Mouse (Mus musculus): ENCODE data around the gene Heatr6. TPM values are rescaled to one million over a fixed set of nuclear protein-coding genes. Genes with fewer than 3 reads are reported as not detected.

Heatr6 gene
- polyA plus RNA-seq, 1 experiment from 2014 or later, result 18.1 TPM

GRCm38 (mm10) chr11:83743525-83743924 lies 10.0 kb upstream of the Heatr6 start:
- Histone ChIP-seq H3K27ac (ENCODE audit: low read length) (no peak overlapping the region), H3K4me3 (ENCODE audit: low read length) (no peak overlapping the region), H3K36me3 (ENCODE audit: control insufficient read depth, insufficient read depth, low read length) (no peaks in the 10 kb centered on the region), H3K9ac (ENCODE audit: low read depth, low read length) (no peak overlapping the region), H3K4me2 (ENCODE audit: low read depth, low read length) (no peak overlapping the region), H3K4me1 (ENCODE audit: control insufficient read depth, insufficient read depth, low read length) (no peaks in the 10 kb centered on the region), H3K27me3 (replicated peaks; ENCODE audit: control insufficient read depth, insufficient read depth, low read length) (no peaks in the 10 kb centered on the region), H3K9me3 (ENCODE audit: control insufficient read depth, low read length) (no peaks in the 10 kb centered on the region)
- WGBS, result 80% methylated on average over 3 of the region's 3 CpGs
- no peak for ATAC-seq

GRCm38 (mm10) chr11:83746152-83746551 lies 7.3 kb upstream of the Heatr6 start:
- H3K27me3 ChIP-seq (replicated peaks; ENCODE audit: control insufficient read depth, insufficient read depth, low read length), result no peaks in the 10 kb centered on the region
- H3K36me3 ChIP-seq (ENCODE audit: control insufficient read depth, insufficient read depth, low read length), result no peaks in the 10 kb centered on the region
- H3K4me3 ChIP-seq (ENCODE audit: low read length), result no peak overlapping the region
- ATAC-seq, result no peak
- WGBS, result 64% methylated on average over 4 of the region's 4 CpGs
- no peak overlapping the region for H3K27ac ChIP-seq (ENCODE audit: low read length)
- H3K9ac ChIP-seq (ENCODE audit: low read depth, low read length), result no peak overlapping the region
- no peak overlapping the region for H3K4me2 ChIP-seq (ENCODE audit: low read depth, low read length)
- no peaks in the 10 kb centered on the region for H3K9me3 ChIP-seq (ENCODE audit: control insufficient read depth, low read length)
- H3K4me1 ChIP-seq (ENCODE audit: control insufficient read depth, insufficient read depth, low read length), result no peaks in the 10 kb centered on the region

- H3K4me1 ChIP-seq (ENCODE audit: control insufficient read depth, insufficient read depth, low read length), result no peaks in the 10 kb centered on the region
- H3K27ac ChIP-seq (ENCODE audit: low read length), result no peak within 1 kb of the TSS
- H3K36me3 ChIP-seq (ENCODE audit: control insufficient read depth, insufficient read depth, low read length), result no peaks in the 10 kb centered on the region
- ATAC-seq, result no peak
- H3K4me2 ChIP-seq (ENCODE audit: low read depth, low read length), result no peak within 1 kb of the TSS
- 84% methylated on average over 5 of the region's 5 CpGs for whole genome bisulfite sequencing
- H3K9ac ChIP-seq (ENCODE audit: low read depth, low read length), result no peak within 1 kb of the TSS
- H3K4me3 ChIP-seq (ENCODE audit: low read length), result no peak within 1 kb of the TSS
- H3K9me3 ChIP-seq (ENCODE audit: control insufficient read depth, low read length), result no peaks in the 10 kb centered on the region
- H3K27me3 ChIP-seq (replicated peaks; ENCODE audit: control insufficient read depth, insufficient read depth, low read length), result no peaks in the 10 kb centered on the region
Measured at GRCm38 (mm10) chr11:83746681-83747080, 6.8 kb upstream of the Heatr6 start, which contains the start of gene Wfdc21. TSS of gene Wfdc21 (plus strand) at chr11:83746940.

GRCm38 (mm10) chr11:83747376-83748265 lies 5.9 kb upstream of the Heatr6 start:
- H3K4me1 ChIP-seq (ENCODE audit: control insufficient read depth, insufficient read depth, low read length), result no peaks in the 10 kb centered on the region
- no peaks in the 10 kb centered on the region for H3K27me3 ChIP-seq (replicated peaks; ENCODE audit: control insufficient read depth, insufficient read depth, low read length)
- no peak for ATAC-seq
- WGBS, result 70% methylated on average over 6 of the region's 6 CpGs
- no peak overlapping the region for H3K4me2 ChIP-seq (ENCODE audit: low read depth, low read length)
- no peaks in the 10 kb centered on the region for H3K9me3 ChIP-seq (ENCODE audit: control insufficient read depth, low read length)
- H3K36me3 ChIP-seq (ENCODE audit: control insufficient read depth, insufficient read depth, low read length), result no peaks in the 10 kb centered on the region
- no peak overlapping the region for H3K9ac ChIP-seq (ENCODE audit: low read depth, low read length)
- H3K27ac ChIP-seq (ENCODE audit: low read length), result no peak overlapping the region
- no peak overlapping the region for H3K4me3 ChIP-seq (ENCODE audit: low read length)

- no peaks in the 10 kb centered on the region for H3K9me3 ChIP-seq (ENCODE audit: control insufficient read depth, low read length)
- peak overlapping the region; percentile 88 for H3K4me3 ChIP-seq (ENCODE audit: low read length)
- H3K27ac ChIP-seq (ENCODE audit: low read length), result peak overlapping the region; percentile 82
- peaks cover 4% of the 10 kb centered on the region; the same call in 1 of the 2 replicates for H3K36me3 ChIP-seq (ENCODE audit: control insufficient read depth, insufficient read depth, low read length)
- WGBS, result 4% methylated on average over 8 of the region's 8 CpGs
- ATAC-seq, result no peak
- peak overlapping the region; percentile 86 for H3K9ac ChIP-seq (ENCODE audit: low read depth, low read length)
- H3K4me2 ChIP-seq (ENCODE audit: low read depth, low read length), result peak overlapping the region; percentile 52
- H3K4me1 ChIP-seq (ENCODE audit: control insufficient read depth, insufficient read depth, low read length), result peaks cover 4% of the 10 kb centered on the region; the same call in 1 of the 2 replicates
- no peaks in the 10 kb centered on the region for H3K27me3 ChIP-seq (replicated peaks; ENCODE audit: control insufficient read depth, insufficient read depth, low read length)
Measured at GRCm38 (mm10) chr11:83754227-83754626, 731 bp downstream of the Heatr6 start.

- no peaks in the 10 kb centered on the region for H3K9me3 ChIP-seq (ENCODE audit: control insufficient read depth, low read length)
- WGBS, result 86% methylated on average over 9 of the region's 9 CpGs
- H3K4me3 ChIP-seq (ENCODE audit: low read length), result no peak overlapping the region
- ATAC-seq, result no peak
- H3K9ac ChIP-seq (ENCODE audit: low read depth, low read length), result no peak overlapping the region
- H3K4me2 ChIP-seq (ENCODE audit: low read depth, low read length), result no peak overlapping the region
- peaks cover 25% of the 10 kb centered on the region for H3K36me3 ChIP-seq (ENCODE audit: control insufficient read depth, insufficient read depth, low read length)
- H3K27ac ChIP-seq (ENCODE audit: low read length), result no peak overlapping the region
- H3K4me1 ChIP-seq (ENCODE audit: control insufficient read depth, insufficient read depth, low read length), result no peaks in the 10 kb centered on the region
- H3K27me3 ChIP-seq (replicated peaks; ENCODE audit: control insufficient read depth, insufficient read depth, low read length), result no peaks in the 10 kb centered on the region
Measured at GRCm38 (mm10) chr11:83767306-83767705, 13.8 kb downstream of the Heatr6 start.

- WGBS, result 93% methylated on average over 4 of the region's 4 CpGs
- no peaks in the 10 kb centered on the region for H3K27me3 ChIP-seq (replicated peaks; ENCODE audit: control insufficient read depth, insufficient read depth, low read length)
- no peak overlapping the region for H3K9ac ChIP-seq (ENCODE audit: low read depth, low read length)
- H3K9me3 ChIP-seq (ENCODE audit: control insufficient read depth, low read length), result no peaks in the 10 kb centered on the region
- no peaks in the 10 kb centered on the region for H3K4me1 ChIP-seq (ENCODE audit: control insufficient read depth, insufficient read depth, low read length)
- H3K36me3 ChIP-seq (ENCODE audit: control insufficient read depth, insufficient read depth, low read length), result peaks cover 17% of the 10 kb centered on the region
- H3K4me2 ChIP-seq (ENCODE audit: low read depth, low read length), result no peak overlapping the region
- no peak overlapping the region for H3K27ac ChIP-seq (ENCODE audit: low read length)
- no peak for ATAC-seq
- no peak overlapping the region for H3K4me3 ChIP-seq (ENCODE audit: low read length)
Measured at GRCm38 (mm10) chr11:83768976-83769375, 15.5 kb downstream of the Heatr6 start.

GRCm38 (mm10) chr11:83771014-83771413 lies 17.5 kb downstream of the Heatr6 start:
- Histone ChIP-seq H3K27ac (ENCODE audit: low read length) (no peak overlapping the region), H3K4me1 (ENCODE audit: control insufficient read depth, insufficient read depth, low read length) (no peaks in the 10 kb centered on the region), H3K4me3 (ENCODE audit: low read length) (no peak overlapping the region), H3K27me3 (replicated peaks; ENCODE audit: control insufficient read depth, insufficient read depth, low read length) (no peaks in the 10 kb centered on the region), H3K4me2 (ENCODE audit: low read depth, low read length) (no peak overlapping the region), H3K9ac (ENCODE audit: low read depth, low read length) (no peak overlapping the region), H3K9me3 (ENCODE audit: control insufficient read depth, low read length) (no peaks in the 10 kb centered on the region), H3K36me3 (ENCODE audit: control insufficient read depth, insufficient read depth, low read length) (peaks cover 16% of the 10 kb centered on the region)
- no peak for ATAC-seq
- 94% methylated on average over 7 of the region's 7 CpGs for WGBS

GRCm38 (mm10) chr11:83772341-83772740 lies 18.8 kb downstream of the Heatr6 start:
- ATAC-seq, result no peak
- 94% methylated on average over 6 of the region's 6 CpGs for WGBS
- no peaks in the 10 kb centered on the region for H3K4me1 ChIP-seq (ENCODE audit: control insufficient read depth, insufficient read depth, low read length)
- H3K9ac ChIP-seq (ENCODE audit: low read depth, low read length), result no peak overlapping the region
- no peak overlapping the region for H3K27ac ChIP-seq (ENCODE audit: low read length)
- H3K9me3 ChIP-seq (ENCODE audit: control insufficient read depth, low read length), result no peaks in the 10 kb centered on the region
- peaks cover 20% of the 10 kb centered on the region for H3K36me3 ChIP-seq (ENCODE audit: control insufficient read depth, insufficient read depth, low read length)
- no peaks in the 10 kb centered on the region for H3K27me3 ChIP-seq (replicated peaks; ENCODE audit: control insufficient read depth, insufficient read depth, low read length)
- no peak overlapping the region for H3K4me2 ChIP-seq (ENCODE audit: low read depth, low read length)
- no peak overlapping the region for H3K4me3 ChIP-seq (ENCODE audit: low read length)

All from intestine, embryonic 16.5 days (tissue).